Mouse (Mus musculus) lung, embryonic 15.5 days (tissue): ENCODE measurements at regions not wholly inside any gene's neighbourhood (a gene's known extent, or its start where the extent isn't known, plus 50 kb on each side); places are given as distances from the start of the nearest gene placed in this dataset.

ENCODE experiments used
- ATAC-seq: fragments of 200-750 bp; cut with Nextera tagmentation; 2 replicates; pipeline ENCODE4 v1.8.0; 2017; ENCODE audit warnings: moderate number of reproducible peaks, borderline replicate concordance; ENCODE audit not compliant: low FRiP score, low TSS enrichment; ENCODE audit errors: extremely low read depth
- H3K27ac ChIP-seq: fragments of 300-500 bp; sonication (generic); 2 replicates; pipeline ENCODE4 v1.5.1; 2015; ENCODE audit warnings: moderate library complexity, mild to moderate bottlenecking, inconsistent platforms
- H3K27me3 ChIP-seq: fragments of 300-500 bp; sonication (generic); 2 replicates; pipeline ENCODE4 v1.6.1; 2015; ENCODE audit warnings: inconsistent platforms
- H3K36me3 ChIP-seq: fragments of 300-500 bp; sonication (generic); 2 replicates; pipeline ENCODE4 v1.6.1; 2015; ENCODE audit warnings: inconsistent platforms
- H3K4me1 ChIP-seq: fragments of 300-500 bp; sonication (generic); 2 replicates; pipeline ENCODE4 v1.6.1; 2015; ENCODE audit warnings: inconsistent platforms
- H3K4me2 ChIP-seq: fragments of 300-500 bp; sonication (generic); 2 replicates; pipeline ENCODE4 v1.6.1; 2015; ENCODE audit warnings: inconsistent platforms, mild to moderate bottlenecking, moderate library complexity
- H3K4me3 ChIP-seq: fragments of 300-500 bp; sonication (generic); 2 replicates; pipeline ENCODE4 v1.5.1; 2015; ENCODE audit warnings: mild to moderate bottlenecking, inconsistent platforms
- H3K9ac ChIP-seq: fragments of 300-500 bp; sonication (generic); 2 replicates; pipeline ENCODE4 v1.6.1; 2015; ENCODE audit warnings: inconsistent platforms
- H3K9me3 ChIP-seq: fragments of 300-500 bp; sonication (generic); 2 replicates; pipeline ENCODE4 v1.6.1; 2016; ENCODE audit warnings: inconsistent platforms
- WGBS: fragments of 180-500 bp; shearing (Covaris S2); methylation state at CpG from one replicate; pipeline ENCODE4 v1.1.7; 2015; 5-methylcytosine and 5-hydroxymethylcytosine counted together

DNA sequence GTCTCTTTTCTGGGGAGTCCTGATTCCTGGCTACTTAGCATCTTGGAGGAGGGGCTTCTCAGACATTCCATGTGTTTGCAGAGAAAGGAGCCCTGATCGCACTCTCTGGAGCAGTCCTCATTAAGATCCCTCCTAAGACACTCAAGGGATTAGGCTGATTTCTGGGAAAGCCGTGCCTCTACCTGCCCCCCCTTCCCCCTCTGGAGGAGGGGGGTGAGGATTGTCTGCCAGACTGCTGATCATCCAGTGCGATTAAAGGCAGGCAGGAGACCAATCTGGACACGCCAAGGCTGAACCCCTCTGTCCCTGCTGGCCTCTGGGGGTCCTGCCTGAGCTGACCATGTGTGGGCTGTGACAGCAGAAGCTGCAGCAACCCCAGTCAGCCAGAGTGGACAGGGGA is 65.4 kb downstream of the Vegfa start:
- Histone ChIP-seq H3K4me2 (no peak overlapping the region), H3K27me3 (no peaks in the 10 kb centered on the region), H3K36me3 (no peaks in the 10 kb centered on the region), H3K4me3 (no peak overlapping the region), H3K9me3 (no peaks in the 10 kb centered on the region), H3K4me1 (peaks cover 43% of the 10 kb centered on the region), H3K9ac (no peak overlapping the region), H3K27ac (no peak overlapping the region)
- no peak for ATAC-seq
- WGBS: 26% methylated on average over 4 of the region's 4 CpGs

DNA sequence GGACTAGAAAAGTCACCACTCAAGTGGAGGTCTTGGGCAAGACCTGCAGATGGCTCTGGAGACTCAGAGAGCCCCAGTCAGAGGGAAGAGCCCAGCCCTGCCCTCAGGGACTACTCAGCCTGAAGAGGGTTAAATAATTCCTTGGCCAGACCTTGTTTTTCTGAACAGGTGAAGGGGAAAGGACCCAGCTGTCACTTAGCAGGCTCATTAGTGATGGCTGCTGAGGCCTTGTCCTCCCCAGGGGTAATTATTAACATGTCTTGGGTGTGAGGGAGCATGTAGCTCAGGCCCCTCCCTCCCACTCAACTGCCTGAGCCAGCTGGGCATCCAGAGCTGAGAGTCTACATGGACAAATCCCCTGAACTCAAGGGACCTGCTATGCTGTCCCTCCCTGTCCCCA is 68.1 kb downstream of the Vegfa start:
- peak; percentile 37; the same call in 1 of the 2 replicates for ATAC-seq
- Histone ChIP-seq H3K9ac (no peak overlapping the region), H3K4me3 (no peak overlapping the region), H3K36me3 (no peaks in the 10 kb centered on the region), H3K27ac (peak overlapping the region; percentile 45; the same call in 1 of the 2 replicates), H3K4me1 (peaks cover 25% of the 10 kb centered on the region), H3K27me3 (no peaks in the 10 kb centered on the region), H3K9me3 (no peaks in the 10 kb centered on the region), H3K4me2 (no peak overlapping the region)

DNA sequence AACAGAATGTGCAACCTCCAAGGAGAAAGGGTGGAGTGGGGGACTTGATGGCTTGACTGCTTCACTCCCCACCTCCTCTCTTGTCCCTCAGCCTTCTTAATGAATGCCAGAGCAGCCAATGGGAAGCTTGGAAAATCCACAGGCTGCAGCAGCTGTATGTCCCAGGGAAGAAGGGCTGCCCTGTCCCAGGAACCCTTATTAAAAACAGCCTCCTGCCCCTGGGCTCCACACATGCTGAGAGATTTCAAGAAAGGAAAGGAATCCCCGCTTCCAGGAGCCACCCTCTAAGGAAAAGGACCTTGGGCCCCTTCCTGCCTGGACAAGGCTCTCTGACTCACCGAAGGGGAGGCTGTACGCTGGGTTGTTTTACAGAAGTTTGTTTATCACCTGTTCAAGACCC is 68.8 kb downstream of the Vegfa start:
- no peak overlapping the region for H3K4me2 ChIP-seq
- no peaks in the 10 kb centered on the region for H3K9me3 ChIP-seq
- WGBS: 75% methylated on average over 3 of the region's 3 CpGs
- no peak for ATAC-seq
- H3K4me3 ChIP-seq: no peak overlapping the region
- H3K27me3 ChIP-seq: no peaks in the 10 kb centered on the region
- H3K4me1 ChIP-seq: peaks cover 28% of the 10 kb centered on the region
- H3K9ac ChIP-seq: no peak overlapping the region
- H3K36me3 ChIP-seq: no peaks in the 10 kb centered on the region
- no peak overlapping the region for H3K27ac ChIP-seq

DNA sequence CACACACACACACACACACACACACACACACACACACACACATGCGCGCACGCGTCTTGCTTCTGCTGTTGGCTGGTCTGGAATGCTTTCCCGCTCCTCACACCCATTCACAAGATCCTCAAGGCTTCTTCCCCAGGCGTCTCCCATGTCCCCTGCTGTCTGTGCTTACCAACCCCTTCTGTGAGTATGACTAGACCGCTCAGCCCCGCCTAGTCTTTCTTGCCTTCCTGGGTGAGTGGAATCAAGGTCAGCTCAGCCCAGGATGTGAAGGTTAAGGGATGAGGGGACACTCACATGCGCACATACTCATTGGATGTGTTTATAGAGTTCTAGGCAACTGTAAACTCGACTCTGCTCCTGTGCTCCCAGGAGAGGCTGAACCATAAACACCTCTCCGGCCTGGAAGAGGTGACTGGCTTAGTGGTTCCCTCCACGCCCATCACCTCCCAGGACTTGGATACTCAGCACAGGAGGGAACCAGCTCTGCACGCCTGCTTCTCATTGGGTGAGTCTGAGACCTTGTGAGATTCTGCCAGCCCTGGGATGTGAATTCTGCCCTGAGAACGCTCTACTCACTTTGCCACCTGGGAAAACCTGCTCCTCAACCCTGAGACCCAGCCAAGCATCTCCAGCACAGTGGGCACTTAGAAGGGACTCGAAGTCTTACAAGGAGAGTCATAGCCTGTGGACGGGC is 70.4 kb downstream of the Vegfa start:
- ATAC-seq: no peak
- no peaks in the 10 kb centered on the region for H3K27me3 ChIP-seq
- H3K4me2 ChIP-seq: no peak overlapping the region
- H3K4me1 ChIP-seq: peaks cover 36% of the 10 kb centered on the region
- H3K9me3 ChIP-seq: no peaks in the 10 kb centered on the region
- no peak overlapping the region for H3K27ac ChIP-seq
- no peak overlapping the region for H3K4me3 ChIP-seq
- no peak overlapping the region for H3K9ac ChIP-seq
- 71% methylated on average over 16 of the region's 16 CpGs for WGBS
- no peaks in the 10 kb centered on the region for H3K36me3 ChIP-seq

DNA sequence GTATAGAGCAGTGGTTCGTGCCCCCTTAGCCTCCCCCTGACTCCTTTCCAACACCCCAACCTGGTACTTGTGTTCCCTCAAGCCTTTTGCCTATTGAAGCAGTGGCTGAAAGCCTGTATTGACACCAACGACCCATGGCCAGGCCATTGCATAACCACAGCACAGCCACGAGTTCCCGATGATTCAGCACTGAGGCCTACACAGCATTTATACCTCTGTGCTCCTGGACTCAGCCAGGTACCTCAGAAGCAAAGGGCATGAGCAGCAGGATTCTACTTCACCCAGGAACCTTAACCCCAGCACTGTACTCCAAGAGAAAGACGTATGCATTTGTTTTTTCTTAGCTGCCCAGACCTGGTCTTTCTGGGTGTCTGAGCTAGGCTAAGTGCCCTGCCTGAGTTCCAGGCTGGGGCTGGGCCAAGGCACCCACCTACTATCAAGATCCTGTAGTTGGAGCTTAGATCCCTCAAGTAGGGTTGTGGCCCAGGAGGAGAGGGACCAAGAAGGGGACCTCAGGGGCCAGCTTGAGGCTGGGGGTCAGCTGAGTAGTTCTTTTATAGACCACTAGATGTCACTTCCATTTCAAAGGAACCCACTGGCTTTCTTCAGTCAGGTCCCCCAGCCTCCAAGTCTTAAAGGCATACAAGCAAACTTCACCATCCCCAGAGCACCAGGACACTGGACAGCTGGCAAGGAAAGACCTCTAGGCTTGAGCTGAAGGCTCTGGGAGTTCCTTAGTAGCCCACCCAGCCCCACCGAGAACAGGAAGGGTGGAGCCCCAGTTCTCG is 73.9 kb downstream of the Vegfa start:
- Histone ChIP-seq H3K36me3 (no peaks in the 10 kb centered on the region), H3K4me1 (peaks cover 21% of the 10 kb centered on the region), H3K4me3 (no peak overlapping the region), H3K27me3 (no peaks in the 10 kb centered on the region), H3K27ac (no peak overlapping the region), H3K9me3 (no peaks in the 10 kb centered on the region), H3K4me2 (no peak overlapping the region), H3K9ac (no peak overlapping the region)
- 71% methylated on average over 7 of the region's 7 CpGs for WGBS
- peak; percentile 48; the same call in 1 of the 2 replicates for ATAC-seq

DNA sequence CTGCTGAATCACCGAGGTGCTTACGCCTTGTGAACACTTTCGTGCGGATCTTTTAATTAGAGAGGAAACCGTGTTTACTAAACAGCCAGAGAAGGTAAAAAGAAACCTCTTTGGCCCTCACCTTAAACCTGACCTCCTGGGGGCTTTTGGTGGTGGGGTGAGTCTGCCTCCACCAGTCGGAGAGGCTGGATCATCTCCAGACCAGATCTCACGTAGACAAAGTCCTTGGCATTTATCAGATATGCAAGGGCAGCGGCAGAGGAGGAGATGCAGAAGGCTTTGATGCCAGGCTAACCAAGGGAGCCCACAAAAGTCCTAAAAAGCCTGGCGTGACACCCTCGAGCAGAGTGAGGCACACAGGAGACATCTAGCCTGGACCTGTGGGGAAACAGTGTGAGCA is 76.7 kb downstream of the Vegfa start:
- H3K27ac ChIP-seq: no peak overlapping the region
- no peaks in the 10 kb centered on the region for H3K27me3 ChIP-seq
- ATAC-seq: no peak
- no peak overlapping the region for H3K4me2 ChIP-seq
- no peaks in the 10 kb centered on the region for H3K9me3 ChIP-seq
- H3K9ac ChIP-seq: no peak overlapping the region
- no peak overlapping the region for H3K4me3 ChIP-seq
- H3K36me3 ChIP-seq: no peaks in the 10 kb centered on the region
- peaks cover 21% of the 10 kb centered on the region for H3K4me1 ChIP-seq
- 52% methylated on average over 10 of the region's 10 CpGs for whole genome bisulfite sequencing

DNA sequence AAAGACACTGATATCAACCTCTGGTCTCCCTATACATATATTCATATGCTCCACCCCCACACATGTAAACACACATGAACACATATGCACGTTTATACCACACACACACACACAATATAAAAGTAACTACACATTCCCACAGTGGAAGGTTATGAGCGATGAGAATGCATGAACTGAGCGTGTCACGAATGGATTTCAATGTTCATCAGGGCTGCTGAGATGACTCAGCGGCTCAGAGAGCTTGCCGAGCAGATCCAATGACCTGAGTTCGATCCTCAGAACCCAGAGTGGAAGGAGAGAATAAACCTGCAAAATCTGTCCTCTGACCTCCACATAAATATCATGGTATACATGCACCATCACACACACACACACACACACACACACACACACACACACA is 77.3 kb downstream of the Vegfa start:
- 79% methylated on average over 7 of the region's 7 CpGs for WGBS
- H3K4me2 ChIP-seq: no peak overlapping the region
- no peaks in the 10 kb centered on the region for H3K27me3 ChIP-seq
- H3K4me1 ChIP-seq: peaks cover 23% of the 10 kb centered on the region
- ATAC-seq: no peak
- H3K9ac ChIP-seq: no peak overlapping the region
- no peak overlapping the region for H3K4me3 ChIP-seq
- no peak overlapping the region for H3K27ac ChIP-seq
- H3K9me3 ChIP-seq: no peaks in the 10 kb centered on the region
- H3K36me3 ChIP-seq: no peaks in the 10 kb centered on the region

DNA sequence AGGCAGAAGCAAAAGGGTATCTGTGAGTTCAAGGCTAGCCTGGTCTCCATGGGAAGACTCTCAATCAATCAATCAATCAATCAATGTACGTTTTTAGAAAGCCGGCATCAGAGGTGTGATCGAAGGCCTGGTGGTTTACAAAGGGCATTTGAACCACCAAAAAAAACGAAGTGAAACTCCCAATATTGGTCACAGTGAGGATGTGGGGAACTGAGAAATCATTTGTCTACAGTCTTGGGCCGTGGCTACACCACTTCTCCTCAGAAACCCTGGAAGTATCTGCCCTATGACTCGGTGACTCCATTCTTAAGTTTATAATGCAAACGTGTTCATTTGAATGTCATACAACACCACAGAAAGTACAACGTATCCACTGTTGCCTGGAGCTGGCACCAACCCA is 78.6 kb downstream of the Vegfa start:
- H3K27me3 ChIP-seq: no peaks in the 10 kb centered on the region
- no peak for ATAC-seq
- H3K4me2 ChIP-seq: no peak overlapping the region
- no peaks in the 10 kb centered on the region for H3K9me3 ChIP-seq
- peaks cover 21% of the 10 kb centered on the region for H3K4me1 ChIP-seq
- no peak overlapping the region for H3K9ac ChIP-seq
- no peaks in the 10 kb centered on the region for H3K36me3 ChIP-seq
- no peak overlapping the region for H3K27ac ChIP-seq
- 72% methylated on average over 8 of the region's 8 CpGs for WGBS
- no peak overlapping the region for H3K4me3 ChIP-seq

DNA sequence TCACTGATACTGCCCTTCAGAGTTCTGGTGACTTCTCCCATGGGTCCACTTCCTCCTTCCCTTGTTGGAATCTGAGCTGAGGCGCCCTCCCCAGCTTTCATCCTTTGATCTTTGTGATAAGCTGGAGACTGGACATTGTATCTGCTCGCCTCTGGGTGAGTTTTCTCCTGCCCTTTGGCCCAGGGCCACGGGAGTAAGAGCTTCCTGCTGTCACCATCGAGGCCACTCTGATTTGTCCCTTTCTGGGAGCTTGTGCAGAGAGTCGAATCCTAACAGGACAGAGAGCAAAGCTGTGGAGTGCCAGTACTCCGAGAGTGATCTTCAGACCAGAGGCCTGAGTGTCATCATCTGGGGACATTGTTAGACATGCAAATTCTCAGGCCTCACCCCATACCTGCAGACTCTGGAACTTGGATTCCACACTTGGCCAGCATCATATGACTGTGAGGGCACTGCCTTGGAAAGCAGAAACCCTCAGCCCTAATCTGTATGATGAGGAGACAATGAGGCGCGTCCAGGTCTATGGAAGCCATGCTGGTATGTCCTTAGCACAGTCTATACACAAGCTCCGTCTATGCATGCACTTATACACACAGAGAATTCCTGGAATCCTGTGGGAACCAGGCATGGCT is 81.5 kb downstream of the Vegfa start:
- WGBS: 47% methylated on average over 9 of the region's 9 CpGs
- Histone ChIP-seq H3K27ac (no peak overlapping the region), H3K4me2 (no peak overlapping the region), H3K27me3 (no peaks in the 10 kb centered on the region), H3K9me3 (no peaks in the 10 kb centered on the region), H3K9ac (no peak overlapping the region), H3K36me3 (no peaks in the 10 kb centered on the region), H3K4me1 (peaks cover 10% of the 10 kb centered on the region), H3K4me3 (no peak overlapping the region)
- no peak for ATAC-seq

DNA sequence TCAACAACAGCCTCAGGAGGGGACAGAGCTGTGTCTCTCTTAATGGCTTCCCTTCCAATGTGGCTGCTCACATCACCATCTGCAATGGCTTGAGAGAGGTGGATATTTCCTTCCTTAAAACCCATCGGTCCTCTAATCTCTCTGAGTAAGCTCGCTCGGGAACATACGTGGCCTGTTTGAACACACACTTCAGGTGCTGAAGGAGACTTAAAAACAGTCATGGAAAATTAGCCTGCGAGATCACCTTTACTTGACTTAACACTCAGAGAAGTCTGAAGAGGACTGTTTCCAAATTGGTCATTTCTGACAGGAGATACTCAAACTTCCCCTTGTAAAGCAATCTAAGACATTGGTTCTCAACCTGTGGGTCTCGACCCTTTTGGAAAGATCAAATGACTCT is 83.0 kb downstream of the Vegfa start:
- Histone ChIP-seq H3K4me1 (peaks cover 17% of the 10 kb centered on the region), H3K4me3 (no peak overlapping the region), H3K27ac (no peak overlapping the region), H3K9me3 (no peaks in the 10 kb centered on the region), H3K4me2 (no peak overlapping the region), H3K27me3 (no peaks in the 10 kb centered on the region), H3K36me3 (no peaks in the 10 kb centered on the region), H3K9ac (no peak overlapping the region)
- ATAC-seq: no peak
- 60% methylated on average over 6 of the region's 6 CpGs for WGBS

DNA sequence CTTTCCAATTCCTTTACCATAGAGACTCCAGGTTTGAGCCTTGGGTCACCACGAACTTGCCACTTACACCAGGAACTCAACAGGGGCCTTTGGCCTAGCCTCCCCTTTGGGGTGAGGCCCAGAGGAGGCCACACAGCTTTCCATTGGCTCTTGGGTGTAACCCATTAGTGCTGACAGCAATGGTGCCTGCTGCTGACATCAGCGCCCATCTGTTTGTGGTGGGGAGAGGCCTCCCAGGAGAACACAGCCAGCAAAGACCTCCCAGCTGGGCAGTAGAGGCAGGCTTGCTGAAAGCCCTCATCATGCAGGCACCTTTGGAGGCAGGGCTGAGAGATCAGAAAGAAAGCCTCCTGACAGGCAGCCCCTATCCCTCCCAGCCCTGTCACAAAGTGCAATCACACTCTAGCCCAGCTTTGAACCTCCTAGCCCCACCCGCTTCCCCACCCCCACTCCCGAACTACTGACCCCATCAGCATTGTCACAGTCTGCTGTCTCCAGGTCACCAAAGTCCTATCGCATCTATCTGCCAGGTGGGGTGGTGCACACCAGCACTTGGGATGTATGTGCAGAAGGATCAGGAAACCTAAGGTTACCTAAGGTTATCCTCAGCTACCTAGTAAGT is 83.7 kb downstream of the Vegfa start:
- H3K4me1 ChIP-seq: peaks cover 21% of the 10 kb centered on the region
- WGBS: 40% methylated on average over 5 of the region's 5 CpGs
- H3K27ac ChIP-seq: no peak overlapping the region
- no peaks in the 10 kb centered on the region for H3K27me3 ChIP-seq
- no peak overlapping the region for H3K4me2 ChIP-seq
- H3K9me3 ChIP-seq: no peaks in the 10 kb centered on the region
- no peaks in the 10 kb centered on the region for H3K36me3 ChIP-seq
- H3K4me3 ChIP-seq: no peak overlapping the region
- ATAC-seq: no peak
- H3K9ac ChIP-seq: no peak overlapping the region

DNA sequence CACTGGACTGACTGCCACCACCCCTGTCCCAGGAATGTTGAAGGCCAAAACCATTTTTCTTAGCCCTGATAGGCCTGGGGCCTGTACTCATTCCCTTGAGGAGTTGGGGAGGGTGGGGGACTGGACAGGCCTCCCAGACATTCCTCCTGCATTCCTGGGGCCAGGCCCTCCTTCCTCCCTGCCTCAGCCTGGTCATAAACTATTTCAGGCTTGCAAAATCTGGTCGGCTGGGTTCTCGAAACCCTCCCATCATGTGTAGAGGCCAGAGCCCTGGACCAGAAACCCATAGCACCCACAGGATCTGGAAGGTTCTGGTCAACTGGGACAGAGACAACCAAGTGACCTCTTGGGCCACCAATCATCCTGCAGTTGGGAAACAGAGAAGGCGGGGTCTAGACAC is 87.2 kb downstream of the Vegfa start:
- H3K4me3 ChIP-seq: no peak overlapping the region
- peaks cover 29% of the 10 kb centered on the region for H3K4me1 ChIP-seq
- H3K27me3 ChIP-seq: no peaks in the 10 kb centered on the region
- H3K9me3 ChIP-seq: no peaks in the 10 kb centered on the region
- WGBS: 50% methylated on average over 3 of the region's 3 CpGs
- no peak for ATAC-seq
- no peak overlapping the region for H3K27ac ChIP-seq
- H3K9ac ChIP-seq: no peak overlapping the region
- no peak overlapping the region for H3K4me2 ChIP-seq
- no peaks in the 10 kb centered on the region for H3K36me3 ChIP-seq
